Mouse (Mus musculus) cerebellum, postnatal 14 days (tissue): ENCODE data around the gene Gm9513.
A peak's percentile ranks its signal among the peaks of the same experiment; 100 is the strongest.

Experiments used
- DNase-seq, 2 experiments: peaks; one replicate each; pipeline ENCODE4 v3.0.0; 2021; ENCODE audit warnings: mixed read lengths in 2 of 2

The Gm9513 gene

GRCm38 (mm10) chr9:36475338-36475737 lies at the start of gene Gm9513:
Gm9513 (plus strand) TSS chr9:36475638.
- no peak for DNase-seq

GRCm38 (mm10) chr9:36431584-36431983 lies 43.9 kb upstream of the Gm9513 start, which contains the start of gene Gm7257:
Gm7257 (plus strand) TSS chr9:36431884.
- DNase-seq, result no peak

DNA sequence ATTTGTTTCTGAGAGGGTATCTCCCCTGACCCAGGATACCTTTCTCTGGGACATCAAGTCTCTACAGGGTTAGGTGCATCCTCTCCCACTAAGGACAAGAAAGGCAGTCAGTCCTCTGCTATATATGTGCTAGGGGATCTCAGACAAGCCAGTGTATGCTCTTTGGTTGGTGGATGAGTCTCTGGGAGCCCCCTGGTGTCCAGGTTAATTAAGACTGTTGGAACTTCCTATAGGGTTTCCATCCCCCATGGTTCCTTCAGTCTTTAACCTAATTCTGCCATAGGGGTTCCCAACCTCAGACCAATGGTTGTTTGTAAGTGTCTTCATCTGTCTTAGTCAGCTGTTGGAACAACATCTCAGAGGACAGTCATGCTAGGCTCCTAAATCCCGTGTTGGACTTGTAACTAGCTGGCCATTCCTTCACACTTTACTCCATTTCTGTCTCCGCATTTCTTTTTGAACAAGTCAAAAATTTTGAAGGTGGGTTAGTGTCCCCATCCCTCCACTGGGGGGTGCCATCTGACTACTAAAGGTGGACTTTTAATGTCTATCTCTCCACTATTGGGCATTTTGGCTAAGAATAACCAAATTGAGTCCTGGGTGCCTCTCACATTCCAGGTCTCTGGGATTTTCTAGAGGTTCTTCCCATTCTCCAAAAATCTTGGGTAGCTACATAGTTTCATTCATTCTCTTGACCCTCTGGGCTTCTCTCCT lies 40.2 kb upstream of the Gm9513 start:
- peak in 1 of 2 experiments; percentile 1 for DNase-seq

GRCm38 (mm10) chr9:36494501-36495220 lies 19.2 kb downstream of the Gm9513 start:
- no peak for DNase-seq

- DNase-seq, result no peak
These were observed 20.4 kb downstream of the Gm9513 start for GRCm38 (mm10) chr9:36495824-36496223.

DNA sequence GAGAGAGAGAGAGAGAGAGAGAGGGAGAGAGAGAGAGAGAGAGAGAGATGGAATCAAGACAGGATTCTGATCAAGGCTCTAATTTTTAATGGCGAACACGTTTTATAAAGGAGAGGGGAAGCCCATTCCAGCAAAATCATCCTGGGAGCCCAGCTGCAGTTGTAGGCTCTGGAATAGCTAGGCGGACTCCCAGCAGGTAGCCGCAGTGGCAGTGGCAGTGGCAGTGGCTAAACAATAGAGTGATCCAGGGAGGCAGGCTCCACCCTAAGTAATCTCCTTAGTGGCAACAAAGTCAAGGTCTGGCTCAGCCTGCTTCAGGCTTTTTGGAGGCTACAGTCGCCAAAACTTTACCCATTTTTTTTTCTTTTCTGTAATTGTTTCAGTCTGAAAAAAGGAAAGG lies 28.8 kb downstream of the Gm9513 start:
- DNase-seq, result no peak
